Mouse (Mus musculus) E14TG2a.4 (cell line): ENCODE measurements around the gene Ccdc82.

ENCODE experiments used
- H3K27me3 ChIP-seq: 2 replicates; pipeline ENCODE4 v1.6.1; 2014; ENCODE audit warnings: low read length, control low read depth; ENCODE audit not compliant: insufficient read depth
- H3K36me3 ChIP-seq: 2 replicates; pipeline ENCODE4 v1.6.1; 2014; ENCODE audit warnings: low read length, control low read depth; ENCODE audit not compliant: insufficient read depth
- H3K4me1 ChIP-seq: replicated peaks from 2 replicates; pipeline ENCODE4 v1.6.1; 2014; ENCODE audit warnings: low read depth, low read length, control low read depth
- H3K4me3 ChIP-seq: replicated peaks from 2 replicates; pipeline ENCODE4 v1.5.1; 2014; ENCODE audit warnings: mild to moderate bottlenecking, low read length
- H3K9me3 ChIP-seq: 2 replicates; pipeline ENCODE4 v1.6.1; 2014; ENCODE audit warnings: low read length, control low read depth
- CTCF ChIP-seq: conservative IDR thresholded peaks from 2 replicates; pipeline ENCODE4 v1.5.1; 2014; ENCODE audit warnings: low read length
- NANOG ChIP-seq: IDR thresholded peaks from 2 replicates; pipeline ENCODE4 v1.6.1; 2014; ENCODE audit warnings: borderline replicate concordance, low read length, mixed read lengths
- POU5F1 ChIP-seq: IDR thresholded peaks from 2 replicates; pipeline ENCODE4 v1.6.1; 2014; ENCODE audit warnings: low read length, borderline replicate concordance

Ccdc82 gene

GRCm38 (mm10) chr9:13242321-13242720, 4.4 kb upstream of the Ccdc82 start:
- Histone ChIP-seq H3K27me3 (no peaks in the 10 kb centered on the region), H3K4me3 (no peak overlapping the region), H3K9me3 (no peaks in the 10 kb centered on the region), H3K4me1 (peaks cover 17% of the 10 kb centered on the region), H3K36me3 (no peaks in the 10 kb centered on the region)
- TF ChIP-seq CTCF, result peak; percentile 22; the same call in 1 of the 2 replicates
- TF ChIP-seq NANOG, result no peak

- Histone ChIP-seq H3K27me3 (no peaks in the 10 kb centered on the region), H3K4me1 (peaks cover 21% of the 10 kb centered on the region), H3K9me3 (no peaks in the 10 kb centered on the region), H3K36me3 (no peaks in the 10 kb centered on the region), H3K4me3 (peak within 1 kb of the TSS; percentile 82)
- TF ChIP-seq CTCF (no peak), NANOG (no peak), POU5F1 (no peak)
Observed at GRCm38 (mm10) chr9:13245481-13245880, 1.3 kb upstream of the Ccdc82 start, which contains the start of gene Jrkl. TSS of gene Jrkl (minus strand) at chr9:13245829.

GRCm38 (mm10) chr9:13248104-13248503, 1.3 kb downstream of the Ccdc82 start:
- Histone ChIP-seq H3K4me1 (peaks cover 21% of the 10 kb centered on the region), H3K9me3 (no peaks in the 10 kb centered on the region), H3K27me3 (no peaks in the 10 kb centered on the region), H3K36me3 (no peaks in the 10 kb centered on the region), H3K4me3 (no peak overlapping the region)
- no peak for TF ChIP-seq POU5F1
- TF ChIP-seq CTCF, result no peak
- no peak for TF ChIP-seq NANOG

- H3K36me3 ChIP-seq, result no peaks in the 10 kb centered on the region
- H3K4me1 ChIP-seq, result peaks cover 9% of the 10 kb centered on the region
- H3K27me3 ChIP-seq, result no peaks in the 10 kb centered on the region
- no peak overlapping the region for H3K4me3 ChIP-seq
- no peaks in the 10 kb centered on the region for H3K9me3 ChIP-seq
- TF ChIP-seq CTCF (no peak), NANOG (no peak), POU5F1 (no peak)
Observed at GRCm38 (mm10) chr9:13251251-13251650, 4.5 kb downstream of the Ccdc82 start.

GRCm38 (mm10) chr9:13256726-13257125, 10.0 kb downstream of the Ccdc82 start:
- H3K36me3 ChIP-seq, result no peaks in the 10 kb centered on the region
- H3K9me3 ChIP-seq, result no peaks in the 10 kb centered on the region
- TF ChIP-seq CTCF (no peak), NANOG (no peak), POU5F1 (no peak)
- H3K4me3 ChIP-seq, result no peak overlapping the region
- H3K27me3 ChIP-seq, result no peaks in the 10 kb centered on the region
- H3K4me1 ChIP-seq, result no peaks in the 10 kb centered on the region

GRCm38 (mm10) chr9:13258173-13258572, 11.4 kb downstream of the Ccdc82 start:
- Histone ChIP-seq H3K9me3 (no peaks in the 10 kb centered on the region), H3K27me3 (no peaks in the 10 kb centered on the region), H3K4me3 (no peak overlapping the region), H3K4me1 (no peaks in the 10 kb centered on the region), H3K36me3 (no peaks in the 10 kb centered on the region)
- TF ChIP-seq NANOG, result no peak
- no peak for TF ChIP-seq POU5F1
- no peak for TF ChIP-seq CTCF

GRCm38 (mm10) chr9:13260980-13261379, 14.2 kb downstream of the Ccdc82 start:
- TF ChIP-seq CTCF, result no peak
- no peak for TF ChIP-seq NANOG
- TF ChIP-seq POU5F1, result no peak
- peaks cover 11% of the 10 kb centered on the region for H3K4me1 ChIP-seq
- no peaks in the 10 kb centered on the region for H3K36me3 ChIP-seq
- no peaks in the 10 kb centered on the region for H3K27me3 ChIP-seq
- H3K9me3 ChIP-seq, result no peaks in the 10 kb centered on the region
- H3K4me3 ChIP-seq, result no peak overlapping the region

GRCm38 (mm10) chr9:13273219-13273618, 26.5 kb downstream of the Ccdc82 start:
- H3K9me3 ChIP-seq, result no peaks in the 10 kb centered on the region
- TF ChIP-seq CTCF (no peak), POU5F1 (no peak), NANOG (no peak)
- H3K4me1 ChIP-seq, result no peaks in the 10 kb centered on the region
- no peak overlapping the region for H3K4me3 ChIP-seq
- H3K27me3 ChIP-seq, result no peaks in the 10 kb centered on the region
- H3K36me3 ChIP-seq, result no peaks in the 10 kb centered on the region

GRCm38 (mm10) chr9:13287482-13287881, 40.7 kb downstream of the Ccdc82 start:
- TF ChIP-seq CTCF (no peak), POU5F1 (no peak)
- no peaks in the 10 kb centered on the region for H3K36me3 ChIP-seq
- no peaks in the 10 kb centered on the region for H3K9me3 ChIP-seq
- no peaks in the 10 kb centered on the region for H3K27me3 ChIP-seq
- no peak overlapping the region for H3K4me3 ChIP-seq
- H3K4me1 ChIP-seq, result no peaks in the 10 kb centered on the region
